Mouse (Mus musculus): ENCODE measurements at regions not wholly inside any gene's neighbourhood (a gene's known extent, or its start where the extent isn't known, plus 50 kb on each side); places are given as distances from the start of the nearest gene placed in this dataset.

DNA sequence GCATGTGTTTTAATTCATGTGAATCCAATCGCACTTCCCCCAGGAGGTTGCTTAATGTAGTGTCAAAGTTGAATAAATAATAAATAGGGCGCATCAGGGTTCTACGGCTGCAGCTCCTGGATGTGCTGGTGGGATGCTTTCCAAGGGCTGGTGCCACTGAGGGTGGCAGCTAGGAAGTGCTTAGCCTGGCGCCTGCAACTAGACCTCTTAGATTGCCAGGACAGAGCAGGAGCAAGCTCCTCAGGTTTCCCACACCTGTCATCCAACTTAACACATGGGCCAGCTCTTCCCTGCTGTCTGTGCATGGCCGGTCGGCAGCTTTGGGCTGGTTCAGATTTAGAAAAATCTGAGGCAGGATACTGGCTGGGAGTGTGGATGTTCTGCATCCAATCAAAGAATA lies 282.6 kb upstream of the Fam19a5 start:
- TF ChIP-seq GATA1 (IDR thresholded peaks at IDR 0.05; ENCODE audit: low read length) (no peak), TAL1 (IDR thresholded peaks at IDR 0.05; ENCODE audit: low read length) (no peak)
